Mouse (Mus musculus): ENCODE measurements around the gene Tubgcp6. TPM values are rescaled to one million over a fixed set of nuclear protein-coding genes. Genes with fewer than 3 reads are reported as not detected.

Tubgcp6 gene
- total RNA-seq, 4 experiments from 2014 or later = 26.1 to 38.9 (median 32.8) TPM

DNA sequence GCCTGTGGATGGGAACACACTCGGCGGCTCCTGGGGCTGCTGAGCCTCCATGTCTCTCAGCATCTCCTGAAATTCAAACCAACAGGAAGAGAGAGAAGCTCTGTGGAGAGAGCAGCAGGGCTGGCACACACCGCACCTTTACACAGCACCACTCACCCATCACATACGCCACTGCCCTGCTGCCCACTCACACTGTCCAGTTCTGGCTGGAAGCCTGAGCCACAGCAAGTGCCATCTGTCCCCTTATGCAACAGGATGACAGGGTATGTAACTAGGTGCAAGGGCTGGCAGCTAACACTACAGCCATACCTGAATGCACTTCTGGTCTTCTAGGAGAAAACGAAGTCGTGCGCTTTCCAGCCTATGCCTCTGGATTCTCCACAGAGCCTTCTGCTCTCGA is 18.5 kb downstream of the Tubgcp6 start:
- DNase-seq (ENCODE audit: low spot score in 2 of 2) = no peak

DNA sequence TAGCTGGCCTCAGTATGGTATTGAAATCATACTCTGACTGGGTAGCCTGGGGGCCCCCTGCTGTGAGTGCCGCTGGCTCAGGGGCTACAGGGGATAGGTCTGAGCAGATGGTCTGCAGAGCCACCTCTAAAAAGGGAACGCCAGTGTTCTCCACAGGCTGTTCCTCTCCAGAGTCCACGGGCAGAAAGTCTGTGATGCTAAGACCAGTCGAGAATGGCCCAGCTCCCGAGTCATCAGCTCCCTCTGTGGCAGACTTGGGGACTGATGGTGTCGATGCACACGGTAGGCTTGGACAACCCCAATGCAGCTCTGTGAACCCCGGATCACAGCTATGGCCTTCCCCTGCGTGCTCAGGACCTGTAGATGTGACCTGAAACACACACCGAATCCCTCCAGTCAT is 19.0 kb downstream of the Tubgcp6 start:
- DNase-seq (ENCODE audit: low spot score in 2 of 2) = no peak

DNA sequence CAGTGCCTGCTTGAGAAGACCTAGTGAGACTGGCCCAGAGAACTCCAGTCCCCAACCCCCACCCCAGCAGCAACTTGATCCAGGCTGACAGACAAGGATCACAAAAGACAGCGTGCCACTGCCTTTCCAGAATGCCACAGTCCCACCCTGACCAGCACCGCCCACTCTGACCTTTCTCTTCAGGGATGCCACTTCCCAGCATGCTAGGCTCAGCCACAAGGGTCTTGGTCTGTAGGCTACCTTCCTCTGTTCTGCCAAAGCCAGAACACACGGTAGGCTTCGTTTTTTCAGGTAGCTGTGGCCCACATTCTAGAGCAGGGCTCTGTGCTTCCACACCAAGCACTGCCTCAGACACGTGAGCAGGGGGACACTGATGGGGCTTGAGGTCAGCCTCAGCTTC is 20.3 kb downstream of the Tubgcp6 start:
- no peak for DNase-seq (ENCODE audit: low spot score in 2 of 2)

GRCm38 (mm10) chr15:89100823-89101222 is 22.1 kb downstream of the Tubgcp6 start:
- DNase-seq (ENCODE audit: low spot score in 2 of 2) = no peak

DNA sequence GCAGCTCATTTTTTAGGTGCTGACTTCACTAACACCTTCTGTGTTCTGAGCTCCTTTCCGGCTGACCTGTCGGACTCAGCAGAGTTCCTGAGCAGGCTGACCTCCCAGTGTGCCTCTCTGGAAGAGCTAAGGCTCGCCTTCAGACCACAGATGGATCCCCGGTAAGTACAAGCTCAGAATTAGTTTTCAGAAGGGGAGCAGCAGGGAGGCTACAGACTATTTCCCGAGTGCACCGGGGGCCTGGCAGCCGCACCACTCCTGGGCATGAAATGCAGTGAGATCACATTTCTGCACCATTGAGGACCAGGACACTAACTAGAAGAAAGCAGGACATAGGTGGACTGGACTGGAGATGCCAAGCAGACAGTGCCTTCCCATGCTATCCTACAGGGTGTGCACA is 24.3 kb downstream of the Tubgcp6 start:
- no peak for DNase-seq (ENCODE audit: low spot score in 2 of 2)

DNA sequence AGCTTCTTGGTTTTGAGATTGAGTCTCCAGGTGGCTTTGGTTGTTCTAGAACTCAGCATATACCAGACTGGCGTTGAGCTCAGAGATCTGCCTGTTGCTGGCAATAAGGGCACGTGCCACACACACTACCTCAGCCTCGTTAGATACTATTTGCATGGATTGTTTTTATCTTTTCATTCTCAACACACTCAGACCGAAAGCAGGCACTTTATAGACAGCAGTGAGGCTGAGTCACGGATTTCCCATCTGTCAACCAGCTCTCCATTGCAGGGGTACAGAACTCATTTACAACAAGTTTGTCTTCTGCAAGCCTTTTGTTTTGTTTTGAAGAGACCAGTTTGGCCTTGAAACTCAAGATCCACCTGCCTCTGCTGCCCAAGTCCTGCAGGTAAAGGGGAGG is 25.5 kb downstream of the Tubgcp6 start:
- peak in 1 of 2 experiments; percentile 68 for DNase-seq (ENCODE audit: low spot score in 2 of 2)

- no peak for DNase-seq (ENCODE audit: low spot score in 2 of 2)
These were observed 30.7 kb downstream of the Tubgcp6 start for GRCm38 (mm10) chr15:89092181-89092580.

DNA sequence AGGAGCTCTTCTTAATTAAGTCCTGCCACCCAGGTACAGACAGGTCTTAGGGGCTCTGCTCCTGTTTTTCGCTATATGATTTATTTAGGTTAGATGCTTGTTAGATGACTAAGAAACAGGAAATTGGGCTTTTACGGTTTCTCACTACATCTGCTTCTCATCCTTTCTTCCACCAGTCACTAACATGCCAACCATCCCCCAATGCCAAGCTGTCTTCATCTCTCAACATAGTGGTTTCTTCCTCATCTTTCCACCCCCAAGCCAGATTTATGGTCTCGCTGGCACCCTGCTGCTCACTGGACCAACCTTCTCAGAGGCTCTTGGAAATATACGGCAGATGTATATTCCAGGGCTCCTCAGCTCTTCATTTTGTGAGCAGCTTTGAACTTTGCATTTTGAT is 32.2 kb downstream of the Tubgcp6 start:
- DNase-seq (ENCODE audit: low spot score in 2 of 2) = no peak

DNA sequence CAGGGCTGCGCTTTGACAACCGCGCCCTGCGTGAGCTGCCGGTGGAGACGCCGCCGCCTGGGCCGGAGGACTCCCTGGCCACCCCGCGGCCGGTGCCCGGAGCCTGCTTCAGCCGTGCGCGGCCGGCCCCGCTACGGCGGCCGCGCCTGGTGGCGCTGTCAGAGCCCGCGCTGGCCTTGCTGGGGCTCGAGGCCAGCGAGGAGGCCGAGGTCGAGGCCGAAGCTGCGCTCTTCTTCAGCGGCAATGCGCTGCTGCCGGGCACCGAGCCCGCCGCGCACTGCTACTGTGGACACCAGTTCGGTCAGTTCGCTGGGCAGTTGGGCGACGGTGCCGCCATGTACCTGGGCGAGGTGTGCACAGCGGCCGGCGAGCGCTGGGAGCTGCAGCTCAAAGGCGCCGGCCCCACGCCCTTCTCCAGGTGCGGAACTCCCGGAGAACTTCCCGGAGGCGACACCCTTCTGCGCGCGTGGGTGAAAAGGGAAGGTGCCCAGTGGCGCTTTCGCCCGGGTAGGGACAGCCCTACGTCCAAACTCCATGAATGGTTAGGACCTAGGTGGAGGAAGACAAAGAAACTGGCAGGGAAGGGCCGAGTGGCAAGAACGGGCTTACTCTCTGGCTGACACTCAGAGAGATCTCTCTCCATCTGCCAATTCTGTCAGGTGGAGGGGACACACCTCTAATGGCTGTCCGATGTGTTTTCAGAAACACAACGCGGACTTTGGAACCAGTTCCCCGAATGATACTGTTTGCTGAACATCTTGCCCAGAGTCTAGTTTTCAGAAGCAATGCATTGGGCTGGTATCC is 33.5 kb downstream of the Tubgcp6 start:
- DNase-seq (ENCODE audit: low spot score in 2 of 2) = no peak

- peak; percentile 84 to 86 for DNase-seq (ENCODE audit: low spot score in 2 of 2)
These were observed 34.2 kb downstream of the Tubgcp6 start, which contains the start of gene Selenoo for GRCm38 (mm10) chr15:89088607-89089247. Gene Selenoo (plus strand): TSS chr15:89089084.

DNA sequence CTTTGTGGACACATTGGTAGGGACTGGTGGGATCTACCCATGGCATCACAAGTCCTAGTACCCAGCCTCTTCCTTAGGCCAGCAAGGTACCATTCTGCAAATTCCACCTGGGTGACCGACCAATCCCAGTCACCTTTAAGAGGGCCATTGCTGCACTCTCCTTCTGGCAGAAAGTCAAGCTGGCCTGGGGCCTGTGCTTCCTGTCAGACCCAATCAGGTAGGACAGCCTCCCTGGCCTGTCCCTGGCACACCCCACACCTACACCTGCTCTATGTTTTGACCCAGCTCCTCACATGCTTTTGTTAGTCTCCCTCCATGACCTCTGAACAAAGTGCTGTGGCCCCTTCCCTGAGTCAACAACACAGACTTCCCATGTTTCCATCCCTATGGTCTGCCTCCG is 38.1 kb downstream of the Tubgcp6 start:
- no peak for DNase-seq (ENCODE audit: low spot score in 2 of 2)

GRCm38 (mm10) chr15:89083906-89084305 is 39.0 kb downstream of the Tubgcp6 start:
- DNase-seq (ENCODE audit: low spot score in 2 of 2) = no peak

GRCm38 (mm10) chr15:89078208-89078836 is 44.6 kb downstream of the Tubgcp6 start:
- no peak for DNase-seq (ENCODE audit: low spot score in 2 of 2)

GRCm38 (mm10) chr15:89076156-89076731 is 46.7 kb downstream of the Tubgcp6 start:
- DNase-seq (ENCODE audit: low spot score in 2 of 2) = no peak

DNA sequence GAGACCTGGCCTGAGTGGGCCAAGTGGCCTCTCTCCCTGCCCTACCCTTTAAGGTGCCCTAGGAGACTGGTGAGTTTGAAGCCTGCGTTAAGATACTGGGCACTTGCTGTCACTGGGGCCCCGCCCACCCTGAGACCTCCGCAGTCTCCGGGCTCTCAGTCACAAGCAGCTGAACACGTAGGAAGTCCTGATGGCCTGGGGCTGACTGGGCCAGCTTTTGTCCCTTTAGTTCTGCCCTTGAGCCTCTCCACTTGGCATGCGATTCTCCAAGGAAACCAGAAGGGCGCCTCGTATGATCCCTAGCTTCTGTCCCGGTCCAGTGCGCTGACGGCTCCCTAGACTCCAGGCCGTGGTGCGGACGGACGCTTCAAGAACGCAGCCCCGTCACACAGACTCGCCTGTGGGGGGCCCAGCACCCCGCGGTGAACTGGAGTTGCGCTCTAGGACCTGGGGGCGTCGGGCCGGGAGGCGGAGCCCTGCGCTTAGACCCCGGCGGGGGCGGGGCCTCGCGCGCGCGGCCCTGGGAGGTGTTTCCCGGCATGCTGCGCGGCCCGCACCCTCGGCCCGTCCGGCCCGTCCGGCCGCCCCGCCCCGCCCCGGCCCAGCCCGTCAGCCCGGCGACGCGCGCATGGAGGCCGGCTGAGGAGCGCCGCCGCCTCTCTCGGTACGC is 47.3 kb downstream of the Tubgcp6 start:
- peak; percentile 77 to 78 for DNase-seq (ENCODE audit: low spot score in 2 of 2)

DNA sequence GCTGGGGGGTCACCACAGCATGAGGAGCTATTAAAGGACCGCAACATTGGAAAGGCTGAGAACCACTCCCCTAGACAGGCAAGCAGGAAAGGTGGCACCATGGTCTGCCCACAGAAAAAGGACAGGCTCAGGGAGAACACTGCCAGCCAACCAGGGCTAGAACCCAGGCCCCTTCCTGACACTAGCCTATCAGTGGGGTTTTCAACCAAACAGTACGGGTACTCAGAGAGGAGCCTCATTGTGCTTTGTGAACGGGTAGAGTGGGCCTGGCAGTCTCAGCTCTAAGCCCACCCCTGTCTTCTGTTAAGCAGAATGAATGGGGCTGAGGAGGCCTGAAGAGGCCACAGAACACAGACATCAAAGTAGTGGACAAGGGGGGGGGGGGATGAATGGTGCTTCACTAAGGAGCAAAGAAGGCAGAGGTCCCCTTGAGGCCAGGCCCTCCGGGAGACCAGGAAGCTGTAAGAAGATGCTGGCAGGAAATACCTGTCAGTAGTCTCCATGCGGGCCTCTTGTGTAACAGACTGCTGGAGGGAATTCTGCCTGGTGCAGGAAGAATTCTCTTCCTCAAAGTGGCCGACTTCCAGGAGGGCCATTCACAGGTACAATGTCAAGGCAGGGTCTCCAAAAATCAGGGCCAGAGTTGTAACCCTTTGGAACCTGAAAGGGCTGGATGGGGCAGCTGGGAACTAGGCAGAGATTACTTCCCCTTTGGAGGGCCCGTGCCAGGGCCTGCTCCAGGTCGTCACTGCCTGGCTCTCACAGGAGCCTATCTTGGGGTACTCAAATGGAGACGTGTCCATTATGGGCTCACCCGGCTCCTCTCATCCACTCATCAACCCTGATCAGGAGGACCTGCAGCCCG is 48.1 kb downstream of the Tubgcp6 start, which contains the start of gene Trabd:
TSS of gene Trabd (plus strand) at position 512 of the 865 bp plus-strand sequence.
- DNase-seq (ENCODE audit: low spot score in 2 of 2) = no peak

- DNase-seq (ENCODE audit: low spot score in 2 of 2) = no peak
These were observed 48.8 kb downstream of the Tubgcp6 start for GRCm38 (mm10) chr15:89073993-89074603.

DNA sequence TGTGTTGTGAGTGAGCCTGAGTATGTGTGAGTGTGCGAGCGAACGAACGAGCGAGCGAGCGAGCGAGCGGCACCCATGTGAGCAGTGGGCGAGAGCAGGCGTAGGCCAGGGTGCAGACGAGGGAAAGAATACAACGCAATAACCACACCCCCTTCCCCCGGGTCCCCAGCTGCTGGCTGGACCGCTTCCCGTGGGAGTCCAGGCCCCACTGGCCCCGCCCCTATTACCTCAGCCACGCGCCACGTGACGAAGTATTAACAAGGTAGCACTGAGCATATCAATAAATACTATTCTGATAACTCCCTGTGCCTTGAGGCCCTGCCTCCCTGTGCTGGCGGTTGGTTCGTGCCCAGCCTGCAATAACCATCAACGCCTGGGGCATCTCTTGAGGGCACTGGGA is 52.3 kb downstream of the Tubgcp6 start:
- DNase-seq (ENCODE audit: low spot score in 2 of 2) = no peak

DNA sequence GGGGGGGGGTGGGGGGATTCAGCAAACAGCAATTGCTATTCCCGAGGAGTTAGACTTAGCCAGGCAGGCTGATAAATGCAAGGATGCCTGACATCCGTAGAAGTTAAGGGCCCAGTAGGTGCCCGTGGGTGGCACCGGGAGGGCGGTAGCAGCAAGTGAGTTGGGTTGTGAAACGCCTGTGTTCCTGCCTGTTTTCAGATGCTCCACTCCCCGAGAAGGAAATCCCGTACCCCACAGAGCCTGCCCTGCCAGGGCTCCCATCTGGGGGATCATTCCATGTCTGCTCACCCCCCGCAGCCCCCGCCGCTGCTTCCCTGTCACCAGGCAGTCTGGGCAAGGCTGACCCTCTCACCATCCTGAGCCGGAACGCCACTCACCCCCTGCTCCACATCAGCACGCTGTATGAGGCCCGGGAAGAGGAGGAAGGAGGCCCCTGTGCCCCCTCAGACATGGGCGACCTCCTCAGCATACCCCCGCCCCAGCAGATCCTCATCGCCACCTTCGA is 53.5 kb downstream of the Tubgcp6 start:
- DNase-seq (ENCODE audit: low spot score in 2 of 2) = no peak

GRCm38 (mm10) chr15:89068226-89068625 is 54.7 kb downstream of the Tubgcp6 start:
- peak in 1 of 2 experiments; percentile 5 for DNase-seq (ENCODE audit: low spot score in 2 of 2)

Data from layer of hippocampus, adult 8-10 months (tissue).